Mouse (Mus musculus): ENCODE measurements around the gene Cwc25. TPM values are rescaled to one million over a fixed set of nuclear protein-coding genes. Genes with fewer than 3 reads are reported as not detected.

Gene Cwc25
- 10 to 100 TPM; 20.1 to 20.6 TPM for total RNA-seq (2021)
- long read RNA-seq, experiment 1, transcript Cwc25-201 (10 exons, 3,105 nt), result major isoform, 16 of 18 reads
- long read RNA-seq, experiment 1, partial matches to known transcripts, result 2 of 18 reads
- long read RNA-seq, experiment 1, other reads (novel, unspliced or antisense), result 0 of 18 reads
- long read RNA-seq, experiment 2, transcript Cwc25-201 (10 exons, 3,105 nt), result major isoform, 19 of 23 reads
- long read RNA-seq, experiment 2, partial matches to known transcripts, result 2 of 23 reads
- long read RNA-seq, experiment 2, other reads (novel, unspliced or antisense), result 2 of 23 reads

GRCm38 (mm10) chr11:97766154-97766881 is at the start of gene Cwc25:
Gene Cwc25 (minus strand): TSS chr11:97766556.
- peak; percentile 96 to 97 for DNase-seq (ENCODE audit: low spot score in 2 of 2)
- TF ChIP-seq CTCF (conservative IDR thresholded peaks at IDR 0.05), result no peak
- peak within 1 kb of the TSS; percentile 88 for H3K4me3 ChIP-seq
- H3K27ac ChIP-seq, result peak within 1 kb of the TSS; percentile 96

GRCm38 (mm10) chr11:97815736-97816135 is 49.4 kb upstream of the Cwc25 start:
- no peak for DNase-seq (ENCODE audit: low spot score in 2 of 2)
- no peak overlapping the region for H3K27ac ChIP-seq
- no peak for TF ChIP-seq CTCF (conservative IDR thresholded peaks at IDR 0.05)
- H3K4me3 ChIP-seq, result no peak overlapping the region

GRCm38 (mm10) chr11:97813746-97814515 is 47.6 kb upstream of the Cwc25 start:
- peak overlapping the region; percentile 93; the same call in 1 of the 2 replicates for H3K27ac ChIP-seq
- no peak for TF ChIP-seq CTCF (conservative IDR thresholded peaks at IDR 0.05)
- no peak for DNase-seq (ENCODE audit: low spot score in 2 of 2)
- H3K4me3 ChIP-seq, result no peak overlapping the region

- peak overlapping the region; percentile 93 for H3K27ac ChIP-seq
- no peak for DNase-seq (ENCODE audit: low spot score in 2 of 2)
- H3K4me3 ChIP-seq, result peak overlapping the region; percentile 44; the same call in 1 of the 2 replicates
- TF ChIP-seq CTCF (conservative IDR thresholded peaks at IDR 0.05), result no peak
Measured at GRCm38 (mm10) chr11:97813085-97813484, 46.7 kb upstream of the Cwc25 start.

GRCm38 (mm10) chr11:97812491-97812921 is 46.1 kb upstream of the Cwc25 start:
- Histone ChIP-seq H3K4me3 (peak overlapping the region; percentile 44), H3K27ac (peak overlapping the region; percentile 93)
- peak; percentile 46 to 61 for DNase-seq (ENCODE audit: low spot score in 2 of 2)
- no peak for TF ChIP-seq CTCF (conservative IDR thresholded peaks at IDR 0.05)

GRCm38 (mm10) chr11:97811569-97812362 is 45.4 kb upstream of the Cwc25 start:
- H3K27ac ChIP-seq, result peak overlapping the region; percentile 93
- no peak for DNase-seq (ENCODE audit: low spot score in 2 of 2)
- no peak for TF ChIP-seq CTCF (conservative IDR thresholded peaks at IDR 0.05)
- peak overlapping the region; percentile 44; the same call in 1 of the 2 replicates for H3K4me3 ChIP-seq

- no peak overlapping the region; the same call in 1 of the 2 replicates for H3K27ac ChIP-seq
- no peak for TF ChIP-seq CTCF (conservative IDR thresholded peaks at IDR 0.05)
Measured at GRCm38 (mm10) chr11:97810970-97811369, 44.6 kb upstream of the Cwc25 start.

GRCm38 (mm10) chr11:97810356-97810755 is 44.0 kb upstream of the Cwc25 start:
- no peak overlapping the region for H3K4me3 ChIP-seq
- peak overlapping the region; percentile 8; the same call in 1 of the 2 replicates for H3K27ac ChIP-seq
- no peak for DNase-seq (ENCODE audit: low spot score in 2 of 2)
- TF ChIP-seq CTCF (conservative IDR thresholded peaks at IDR 0.05), result no peak

More at GRCm38 (mm10) chr11:97810970-97811369, 44.6 kb upstream of the Cwc25 start:
- no peak overlapping the region for H3K4me3 ChIP-seq
- DNase-seq (ENCODE audit: low spot score in 2 of 2), result no peak

- DNase-seq (ENCODE audit: low spot score in 2 of 2), result no peak
- peak overlapping the region; percentile 62 for H3K27ac ChIP-seq
- no peak for TF ChIP-seq CTCF (conservative IDR thresholded peaks at IDR 0.05)
Measured at GRCm38 (mm10) chr11:97809235-97810121, 43.1 kb upstream of the Cwc25 start.

GRCm38 (mm10) chr11:97808621-97809234 is 42.4 kb upstream of the Cwc25 start:
- no peak overlapping the region for H3K4me3 ChIP-seq
- DNase-seq (ENCODE audit: low spot score in 2 of 2), result no peak
- no peak for TF ChIP-seq CTCF (conservative IDR thresholded peaks at IDR 0.05)
- H3K27ac ChIP-seq, result peak overlapping the region; percentile 62

More at GRCm38 (mm10) chr11:97809235-97810121, 43.1 kb upstream of the Cwc25 start:
- H3K4me3 ChIP-seq, result no peak overlapping the region

- DNase-seq (ENCODE audit: low spot score in 2 of 2), result no peak
- no peak for TF ChIP-seq CTCF (conservative IDR thresholded peaks at IDR 0.05)
- H3K4me3 ChIP-seq, result no peak overlapping the region
- H3K27ac ChIP-seq, result peak overlapping the region; percentile 62; the same call in 1 of the 2 replicates
Measured at GRCm38 (mm10) chr11:97808093-97808492, 41.7 kb upstream of the Cwc25 start.

Measured in layer of hippocampus, adult 2 months (tissue).